Mouse (Mus musculus) neural tube, embryonic 11.5 days (tissue): ENCODE measurements around the gene Pnpla8. TPM values are rescaled to one million over a fixed set of nuclear protein-coding genes. Genes with fewer than 3 reads are reported as not detected.

Source experiments
- ATAC-seq: fragments of 200-750 bp; cut with Nextera tagmentation; 2 replicates; pipeline ENCODE4 v1.8.0; 2017; ENCODE audit warnings: moderate number of reproducible peaks, mild to moderate bottlenecking, moderate TSS enrichment, moderate library complexity; ENCODE audit not compliant: insufficient read depth, low FRiP score, low TSS enrichment
- DNase-seq: peaks from one replicate; pipeline ENCODE4 v3.0.0-alpha.2; 2015; ENCODE audit warnings: low spot score
- H3K27ac ChIP-seq: fragments of 300-500 bp; sonication (generic); 2 replicates; pipeline ENCODE4 v1.5.1; 2014; ENCODE audit warnings: low read depth, mild to moderate bottlenecking, low read length
- H3K27me3 ChIP-seq: fragments of 300-500 bp; sonication (generic); 2 replicates; pipeline ENCODE4 v1.6.1; 2014; ENCODE audit warnings: mild to moderate bottlenecking, low read length, mixed read lengths; ENCODE audit not compliant: control insufficient read depth, insufficient read depth
- H3K36me3 ChIP-seq: fragments of 300-500 bp; sonication (generic); 2 replicates; pipeline ENCODE4 v1.6.1; 2014; ENCODE audit warnings: mild to moderate bottlenecking, low read length, moderate library complexity, mixed read lengths; ENCODE audit not compliant: control insufficient read depth, insufficient read depth
- H3K4me1 ChIP-seq: fragments of 300-500 bp; sonication (generic); 2 replicates; pipeline ENCODE4 v1.6.1; 2014; ENCODE audit warnings: low read length, mixed read lengths; ENCODE audit not compliant: control insufficient read depth, insufficient read depth
- H3K4me2 ChIP-seq: fragments of 300-500 bp; sonication (generic); 2 replicates; pipeline ENCODE4 v1.6.1; 2014; ENCODE audit warnings: low read depth, mild to moderate bottlenecking, moderate library complexity
- H3K4me3 ChIP-seq: fragments of 300-500 bp; sonication (generic); 2 replicates; pipeline ENCODE4 v1.5.1; 2014; ENCODE audit warnings: low read depth, low read length
- H3K9ac ChIP-seq: fragments of 300-500 bp; sonication (generic); 2 replicates; pipeline ENCODE4 v1.6.1; 2014; ENCODE audit warnings: mild to moderate bottlenecking, low read length
- H3K9me3 ChIP-seq: fragments of 300-500 bp; sonication (generic); 2 replicates; pipeline ENCODE4 v1.6.1; 2016; ENCODE audit warnings: low read length; ENCODE audit not compliant: control insufficient read depth
- WGBS: fragments of 180-500 bp; shearing (Covaris S2); extraction: QIAGEN DNeasy Blood & Tissue Kit; methylation state at CpG from one replicate; pipeline ENCODE4 v1.1.7; 2014; 5-methylcytosine and 5-hydroxymethylcytosine counted together
- polyA plus RNA-seq: library from polyadenylated mRNA; unstranded; fragments of >200 nt; fragmentation: Nextera tagmentation; extraction: Ambion mirVana; gene quantifications from 2 replicates; pipeline ENCODE4 v1.2.1, GENCODE M21; 2014

The Pnpla8 gene
- polyA plus RNA-seq, 1 experiment from 2014 or later, result 87.7 TPM

DNA sequence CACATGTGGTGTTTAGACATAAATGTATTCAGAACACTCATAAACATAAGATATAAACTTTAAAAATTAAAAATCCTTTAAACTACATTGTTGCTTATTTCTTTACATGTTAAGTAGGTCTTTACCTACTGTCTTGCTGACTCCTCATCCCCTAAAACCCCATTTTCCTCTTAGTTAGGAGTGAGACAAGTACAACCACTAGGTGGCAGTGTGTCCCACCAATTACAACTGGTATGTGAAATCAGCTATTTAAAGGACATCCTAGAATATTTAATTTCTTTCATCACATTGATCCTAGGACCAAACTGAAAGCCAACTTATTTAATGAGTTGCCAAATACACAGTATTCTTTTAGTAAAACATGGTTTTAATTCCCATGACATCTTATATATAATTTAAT is 71.1 kb downstream of the Pnpla8 start:
- no peaks in the 10 kb centered on the region; the same call in 1 of the 2 replicates for H3K36me3 ChIP-seq
- peak; percentile 64 for DNase-seq
- H3K27me3 ChIP-seq, result no peaks in the 10 kb centered on the region
- H3K4me1 ChIP-seq, result no peaks in the 10 kb centered on the region
- H3K9ac ChIP-seq, result no peak overlapping the region
- H3K9me3 ChIP-seq, result no peaks in the 10 kb centered on the region
- no peak for ATAC-seq
- no peak overlapping the region for H3K4me3 ChIP-seq
- H3K4me2 ChIP-seq, result no peak overlapping the region
- H3K27ac ChIP-seq, result no peak overlapping the region

DNA sequence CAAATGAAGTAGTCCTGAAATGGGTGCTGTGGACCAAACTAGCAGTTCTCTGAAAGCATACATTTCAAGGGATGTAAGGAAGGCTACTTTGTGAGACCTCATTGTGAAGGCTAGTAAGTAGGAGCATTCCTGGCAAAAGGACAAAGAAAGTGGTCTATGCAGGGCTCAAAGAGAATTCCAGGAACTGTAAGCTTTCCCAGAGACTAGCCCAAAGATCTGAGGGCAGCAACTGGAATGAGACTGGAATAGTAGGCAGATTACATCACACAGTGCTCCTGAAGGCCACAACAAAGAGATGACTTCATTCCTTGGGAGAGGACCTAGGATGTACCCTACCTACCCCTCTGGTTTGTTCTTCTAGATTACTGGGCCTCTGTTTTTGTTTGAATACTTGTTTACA is 79.6 kb downstream of the Pnpla8 start:
- no peaks in the 10 kb centered on the region for H3K27me3 ChIP-seq
- ATAC-seq (no peak), DNase-seq (no peak)
- no peaks in the 10 kb centered on the region for H3K36me3 ChIP-seq
- H3K4me2 ChIP-seq, result no peak overlapping the region
- no peak overlapping the region for H3K9ac ChIP-seq
- H3K4me1 ChIP-seq, result no peaks in the 10 kb centered on the region
- H3K4me3 ChIP-seq, result no peak overlapping the region
- no peak overlapping the region for H3K27ac ChIP-seq
- no peaks in the 10 kb centered on the region for H3K9me3 ChIP-seq

DNA sequence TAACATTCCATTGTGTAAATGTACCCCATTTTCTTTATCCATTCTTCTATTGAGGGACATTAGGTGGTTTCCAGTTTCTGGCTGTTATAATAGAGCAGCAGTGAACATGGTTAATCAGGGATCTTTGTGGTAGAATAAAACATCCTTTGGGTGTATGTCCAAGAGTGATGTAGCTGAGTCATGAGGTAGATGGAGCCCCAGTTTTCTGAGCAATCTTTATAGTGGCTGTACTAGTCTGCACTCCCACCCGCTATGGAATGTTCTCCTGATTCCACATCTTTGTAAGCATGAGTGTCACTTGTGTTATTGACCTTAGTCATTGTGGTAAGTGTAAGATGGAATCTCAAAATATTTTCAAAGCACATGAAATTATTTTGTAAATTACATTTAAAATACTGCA is 82.8 kb downstream of the Pnpla8 start:
- Histone ChIP-seq H3K9ac (no peak overlapping the region), H3K4me1 (no peaks in the 10 kb centered on the region), H3K27me3 (no peaks in the 10 kb centered on the region), H3K4me3 (no peak overlapping the region), H3K4me2 (no peak overlapping the region), H3K36me3 (no peaks in the 10 kb centered on the region; the same call in 1 of the 2 replicates), H3K27ac (no peak overlapping the region), H3K9me3 (no peaks in the 10 kb centered on the region)
- WGBS, result 95% methylated on average over 1 of the region's 1 CpGs
- ATAC-seq (no peak), DNase-seq (no peak)

DNA sequence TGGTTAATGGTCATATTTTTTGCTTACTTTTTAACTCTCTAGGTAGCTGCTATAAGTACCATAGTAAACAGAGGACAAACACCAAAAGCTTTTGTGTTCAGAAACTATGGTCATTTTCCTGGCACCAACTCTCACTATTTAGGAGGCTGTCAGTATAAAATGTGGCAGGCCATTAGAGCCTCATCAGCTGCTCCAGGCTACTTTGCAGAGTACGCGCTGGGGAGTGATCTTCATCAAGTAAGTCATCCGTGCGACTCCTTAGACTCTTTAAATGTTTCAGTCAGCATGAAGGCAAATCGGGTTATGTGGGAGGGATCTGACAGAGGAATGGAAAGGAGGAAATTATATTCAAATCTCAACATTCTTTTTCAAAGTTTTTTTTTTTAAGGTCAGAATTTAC is 83.7 kb downstream of the Pnpla8 start:
- Histone ChIP-seq H3K4me1 (no peaks in the 10 kb centered on the region), H3K9me3 (no peaks in the 10 kb centered on the region), H3K4me3 (no peak overlapping the region), H3K36me3 (no peaks in the 10 kb centered on the region; the same call in 1 of the 2 replicates), H3K9ac (no peak overlapping the region), H3K27me3 (no peaks in the 10 kb centered on the region), H3K4me2 (no peak overlapping the region), H3K27ac (no peak overlapping the region)
- DNase-seq (no peak), ATAC-seq (no peak)
- WGBS, result 43% methylated on average over 5 of the region's 5 CpGs

DNA sequence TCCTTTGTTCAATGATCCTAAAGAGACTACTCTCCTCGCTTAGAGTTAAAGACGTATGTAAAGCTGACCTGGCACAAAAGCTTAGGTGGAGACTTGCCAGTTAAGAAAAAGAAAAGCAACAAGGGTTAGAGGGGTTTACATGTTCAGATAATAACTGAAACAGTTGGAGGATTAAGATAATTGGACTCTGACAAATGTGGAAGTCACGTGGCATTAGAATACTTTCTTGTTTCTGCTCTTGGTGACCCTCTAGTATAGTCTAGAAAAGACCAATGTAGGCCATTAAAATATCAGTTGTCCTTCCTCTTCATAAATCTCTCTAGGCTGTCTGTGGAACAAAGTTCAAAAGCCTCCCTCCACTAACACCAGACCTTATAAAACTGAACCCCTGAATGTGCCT is 87.1 kb downstream of the Pnpla8 start:
- no peak for ATAC-seq
- Histone ChIP-seq H3K4me2 (no peak overlapping the region), H3K36me3 (no peaks in the 10 kb centered on the region; the same call in 1 of the 2 replicates), H3K27me3 (no peaks in the 10 kb centered on the region), H3K4me1 (no peaks in the 10 kb centered on the region), H3K9me3 (no peaks in the 10 kb centered on the region), H3K9ac (no peak overlapping the region), H3K27ac (no peak overlapping the region), H3K4me3 (no peak overlapping the region)
- DNase-seq, result no peak
- WGBS, result 91% methylated on average over 3 of the region's 3 CpGs

DNA sequence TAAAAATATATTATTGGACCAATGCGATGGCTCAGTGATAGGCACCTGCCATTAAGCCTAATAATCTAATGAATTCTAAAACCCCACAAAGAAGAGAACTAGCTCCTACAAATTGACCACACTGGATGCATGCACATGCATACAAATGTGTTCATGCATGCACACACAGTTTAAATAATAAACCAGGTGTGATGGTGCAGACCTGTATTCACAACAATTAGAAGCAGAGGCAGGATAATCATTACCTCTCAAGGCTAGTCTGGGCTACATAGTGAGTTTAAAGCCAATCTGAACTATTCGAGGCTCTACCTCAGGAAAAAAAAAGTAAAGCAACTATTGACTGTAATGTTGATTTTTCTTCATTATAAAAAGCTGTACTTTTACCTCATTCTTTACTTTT is 94.0 kb downstream of the Pnpla8 start:
- DNase-seq (no peak), ATAC-seq (no peak)
- no peak overlapping the region for H3K4me2 ChIP-seq
- H3K27ac ChIP-seq, result no peak overlapping the region
- no peaks in the 10 kb centered on the region for H3K36me3 ChIP-seq
- H3K27me3 ChIP-seq, result no peaks in the 10 kb centered on the region
- H3K9ac ChIP-seq, result no peak overlapping the region
- no peaks in the 10 kb centered on the region for H3K9me3 ChIP-seq
- no peaks in the 10 kb centered on the region for H3K4me1 ChIP-seq
- WGBS, result 91% methylated on average over 2 of the region's 2 CpGs
- no peak overlapping the region for H3K4me3 ChIP-seq

DNA sequence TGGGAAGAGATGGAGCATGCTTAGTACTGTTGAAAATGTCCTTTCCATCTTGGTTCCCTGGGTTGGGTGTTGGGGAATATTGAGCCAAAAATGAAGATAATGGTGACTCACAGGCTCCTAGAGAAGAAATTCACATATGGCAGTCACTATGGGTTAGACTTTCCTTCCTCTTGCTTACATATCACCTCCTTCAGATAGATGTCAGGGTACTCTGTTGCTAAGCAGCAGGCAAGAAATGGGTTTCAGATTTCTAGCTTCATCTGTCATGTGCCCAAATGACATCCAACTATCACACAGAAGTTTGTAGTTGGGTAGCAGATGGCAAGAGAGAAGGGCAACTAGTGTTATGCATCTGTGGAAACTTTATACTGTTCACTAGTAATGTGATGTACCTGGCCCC is 103.9 kb downstream of the Pnpla8 start:
- H3K9me3 ChIP-seq, result no peaks in the 10 kb centered on the region
- no peak overlapping the region for H3K4me3 ChIP-seq
- H3K27ac ChIP-seq, result no peak overlapping the region
- H3K9ac ChIP-seq, result no peak overlapping the region
- no peak for ATAC-seq
- no peaks in the 10 kb centered on the region for H3K27me3 ChIP-seq
- H3K4me2 ChIP-seq, result no peak overlapping the region
- H3K4me1 ChIP-seq, result no peaks in the 10 kb centered on the region
- H3K36me3 ChIP-seq, result no peaks in the 10 kb centered on the region
- DNase-seq, result no peak

DNA sequence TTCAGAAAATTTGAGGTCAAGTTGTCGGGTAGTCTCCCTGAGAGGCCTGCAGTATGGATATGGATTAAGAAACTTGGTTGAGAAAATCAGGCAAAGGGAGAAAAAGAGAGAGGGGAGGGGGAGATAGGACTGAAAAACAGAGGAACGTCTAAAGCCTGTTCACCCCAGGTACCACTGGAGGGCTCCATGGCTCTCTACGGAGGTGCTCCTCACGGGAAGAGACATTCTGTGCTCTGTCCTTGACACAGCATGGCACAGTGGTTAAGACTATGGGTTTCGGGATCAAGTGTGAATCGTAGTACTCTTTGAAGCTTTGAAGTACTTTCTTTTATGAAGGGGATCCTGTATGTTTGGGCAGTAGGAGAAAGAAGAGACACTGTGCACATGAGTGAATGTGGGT is 106.3 kb downstream of the Pnpla8 start:
- Histone ChIP-seq H3K36me3 (no peaks in the 10 kb centered on the region), H3K4me1 (no peaks in the 10 kb centered on the region), H3K27ac (no peak overlapping the region), H3K9me3 (no peaks in the 10 kb centered on the region), H3K9ac (no peak overlapping the region), H3K27me3 (no peaks in the 10 kb centered on the region), H3K4me3 (no peak overlapping the region), H3K4me2 (no peak overlapping the region)
- WGBS, result 36% methylated on average over 6 of the region's 6 CpGs
- DNase-seq (peak; percentile 35), ATAC-seq (no peak)

DNA sequence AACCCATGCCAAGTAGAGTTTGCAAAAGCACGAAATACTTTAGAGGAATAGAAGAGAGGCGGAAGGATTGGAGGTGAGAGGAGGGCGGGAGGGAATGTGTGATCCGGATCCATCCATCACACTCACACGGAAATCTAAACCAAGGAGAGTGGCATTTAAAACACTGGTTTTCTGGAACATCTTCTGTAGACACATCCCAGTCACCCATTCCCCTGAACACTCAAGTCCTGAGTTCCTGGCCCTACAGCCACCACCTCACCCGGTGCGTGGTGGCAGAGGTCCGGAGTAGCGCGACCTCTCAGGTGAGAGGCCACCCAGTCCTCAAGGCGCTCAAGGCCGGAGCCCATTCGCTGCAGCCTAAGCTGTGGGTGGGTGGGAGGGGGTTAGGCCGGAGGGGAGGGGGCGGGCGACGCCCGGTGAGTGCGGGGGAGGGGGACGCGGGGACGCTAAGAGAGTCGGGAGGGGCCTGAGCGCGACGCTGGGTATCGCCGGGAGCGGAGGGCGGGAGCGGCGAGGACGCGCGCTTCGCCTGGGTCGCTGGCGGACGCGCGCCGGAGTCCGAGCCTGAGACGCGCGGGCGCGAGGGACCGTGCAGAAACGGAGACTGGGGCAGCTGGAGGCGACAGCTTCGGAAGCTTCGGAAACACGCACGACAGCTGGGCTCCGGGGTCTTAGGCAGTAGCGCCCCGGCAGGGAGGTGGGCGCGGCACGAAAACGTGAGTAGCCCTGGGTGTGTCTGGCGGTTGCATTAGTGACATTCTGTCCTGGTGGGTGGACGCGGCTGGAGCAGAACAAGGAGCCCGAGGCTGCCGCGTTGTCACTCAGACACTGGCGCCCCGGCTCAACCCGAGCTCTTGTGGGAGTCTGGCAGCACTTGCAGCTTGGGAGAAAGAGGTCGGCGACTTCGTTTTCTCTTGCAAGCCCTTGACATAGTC is 107.5 kb downstream of the Pnpla8 start, which contains the start of gene Nrcam:
Nrcam (plus strand) TSS at position 505 of the 935 bp plus-strand sequence.
- ATAC-seq (peak; percentile 63), DNase-seq (peak; percentile 86)
- Histone ChIP-seq H3K9ac (peak within 1 kb of the TSS; percentile 83), H3K4me2 (peak within 1 kb of the TSS; percentile 89), H3K4me3 (peak within 1 kb of the TSS; percentile 76), H3K36me3 (no peaks in the 10 kb centered on the region), H3K9me3 (no peaks in the 10 kb centered on the region), H3K27ac (peak within 1 kb of the TSS; percentile 93), H3K27me3 (no peaks in the 10 kb centered on the region), H3K4me1 (no peaks in the 10 kb centered on the region)
- 1% methylated on average over 71 of the region's 74 CpGs for WGBS
